Mouse (Mus musculus) frontal cortex, adult 2 months (tissue): Measurements from ENCODE around the gene Sh3d21. TPM values are rescaled to one million over a fixed set of nuclear protein-coding genes. Genes with fewer than 3 reads are reported as not detected.

Experiments
- DNase-seq, 2 experiments: peaks; one replicate each; pipeline ENCODE4 v3.0.0; 2022; ENCODE audit warnings: low spot score in 1 of 2; ENCODE audit errors: extremely low spot score in 1 of 2
- polyA plus RNA-seq: library from polyadenylated mRNA; depleted of rRNA; stranded (reverse); fragments of >200 nt; gene quantifications from 2 replicates; pipeline ENCODE4 v1.2.3, GENCODE M21; 2012

Gene Sh3d21
- polyA plus RNA-seq, 1 experiment, result 1.0 TPM

DNA sequence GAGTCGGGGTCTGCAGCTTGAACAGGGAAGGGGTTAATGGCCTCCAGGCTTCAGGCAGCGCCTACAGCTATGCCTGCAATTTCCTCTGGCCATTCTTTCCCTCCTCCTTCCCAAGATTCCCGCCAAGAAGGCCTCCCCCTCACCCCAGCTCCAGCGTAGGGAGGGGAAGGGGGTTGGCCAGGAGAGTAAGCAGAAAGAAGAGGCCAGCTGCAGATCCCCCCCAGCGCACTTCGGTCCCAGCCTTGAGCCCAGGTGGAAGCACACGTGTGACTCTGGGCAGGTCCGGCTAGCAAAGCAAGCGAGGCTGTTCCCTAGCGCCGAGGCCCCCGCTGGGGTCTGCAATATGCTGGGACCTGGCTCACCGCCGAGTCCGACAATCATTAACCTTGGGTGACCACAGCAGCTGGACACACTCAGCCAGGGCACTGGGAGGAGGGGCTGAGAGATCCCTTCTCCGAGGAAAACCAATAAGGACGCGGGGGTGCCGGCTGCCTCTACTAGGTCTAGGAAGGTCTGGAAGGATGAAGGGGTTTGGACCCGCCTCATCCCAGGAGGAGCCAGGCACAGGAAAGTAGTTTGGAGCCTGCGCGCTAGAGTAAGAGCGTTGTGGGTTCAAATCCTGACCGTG lies 15.6 kb downstream of the Sh3d21 start, which contains the start of gene Eva1b:
Gene Eva1b (plus strand): TSS at position 212 of the 628 bp plus-strand sequence.
- DNase-seq, result no peak

DNA sequence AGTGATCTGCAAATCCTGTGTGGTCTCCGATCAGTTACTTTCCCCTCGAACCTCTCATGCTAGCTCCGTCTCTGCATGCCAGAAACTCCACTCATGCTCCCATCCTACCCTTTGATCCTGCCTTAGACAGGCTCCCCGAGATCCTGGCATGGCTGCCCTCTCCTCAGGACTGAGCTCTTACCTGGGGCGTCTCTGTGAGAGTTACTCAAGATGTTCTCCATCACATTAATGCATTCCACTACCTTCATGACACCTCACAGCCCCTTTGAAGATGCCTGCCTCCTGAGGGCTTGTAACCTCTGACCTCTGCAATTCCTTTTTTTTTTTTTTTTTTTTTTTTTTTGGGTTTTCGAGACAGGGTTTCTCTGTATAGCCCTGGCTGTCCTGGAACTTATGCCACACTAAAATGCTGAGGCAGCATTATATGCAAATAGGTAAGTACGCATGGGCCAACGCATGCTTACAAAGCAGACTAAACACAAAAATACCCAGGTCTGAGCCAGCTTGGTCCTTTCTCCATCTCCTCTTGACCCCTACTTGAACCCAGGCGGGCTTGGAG lies 16.2 kb downstream of the Sh3d21 start:
- DNase-seq, result no peak

DNA sequence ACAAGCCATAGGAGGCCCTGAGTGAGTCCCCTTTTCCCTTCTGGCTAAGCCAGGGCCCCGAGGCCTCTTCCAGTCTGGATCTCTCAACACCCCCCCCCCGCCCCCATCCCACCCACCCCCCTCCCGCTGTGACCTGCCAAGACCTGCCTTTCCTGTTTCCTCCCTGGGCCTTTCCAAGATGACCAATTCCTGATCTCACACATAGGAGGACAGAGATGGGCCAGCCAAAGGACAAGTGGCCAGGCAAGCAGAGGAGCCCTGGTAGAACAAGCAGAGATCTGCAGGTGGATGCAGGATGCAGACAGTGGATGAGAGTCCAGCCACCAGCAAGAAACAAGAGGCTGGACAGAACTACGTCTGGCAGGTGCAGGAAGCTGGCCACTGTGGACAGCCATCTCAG lies 17.9 kb downstream of the Sh3d21 start:
- DNase-seq, result no peak

DNA sequence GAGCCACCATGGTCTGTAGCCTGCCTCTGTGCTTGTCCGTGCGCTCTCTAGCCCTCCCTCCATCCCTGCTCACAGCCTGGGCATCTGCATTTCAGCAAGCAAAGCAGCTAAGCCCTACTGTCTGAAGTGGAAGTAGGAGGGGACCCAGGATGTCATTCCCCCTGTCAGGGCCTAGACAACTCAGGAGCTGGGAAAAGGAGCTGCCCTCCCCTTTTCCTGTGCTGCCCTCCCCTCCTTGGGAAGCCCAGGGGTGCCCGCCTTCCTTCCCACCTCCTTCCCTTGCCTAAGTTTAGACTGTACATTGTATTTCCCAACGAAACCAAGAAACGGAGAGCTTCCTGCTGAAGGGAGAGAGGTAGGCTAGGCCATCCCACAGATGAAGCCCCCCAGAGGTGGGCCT lies 22.3 kb downstream of the Sh3d21 start:
- no peak for DNase-seq

DNA sequence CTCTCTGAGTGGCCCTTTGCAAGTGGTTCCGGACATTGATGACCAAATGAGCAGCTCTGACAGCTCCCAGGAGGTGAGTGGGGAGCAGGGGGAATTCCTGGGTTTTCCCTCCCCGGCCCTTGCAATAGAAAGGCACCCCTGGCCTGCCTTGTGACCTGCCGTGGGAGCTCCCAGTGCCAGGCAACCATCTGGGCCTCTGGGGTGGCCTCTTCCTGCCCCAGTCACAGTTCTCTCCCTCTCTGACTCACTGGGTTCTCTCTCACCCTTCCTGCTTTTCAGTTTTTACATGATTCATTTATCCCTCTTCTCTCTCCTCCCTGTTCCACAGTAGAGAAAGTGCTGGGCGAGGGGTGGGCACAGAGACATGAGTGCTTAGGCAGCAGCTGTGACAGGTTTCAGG lies 25.5 kb downstream of the Sh3d21 start:
- no peak for DNase-seq

DNA sequence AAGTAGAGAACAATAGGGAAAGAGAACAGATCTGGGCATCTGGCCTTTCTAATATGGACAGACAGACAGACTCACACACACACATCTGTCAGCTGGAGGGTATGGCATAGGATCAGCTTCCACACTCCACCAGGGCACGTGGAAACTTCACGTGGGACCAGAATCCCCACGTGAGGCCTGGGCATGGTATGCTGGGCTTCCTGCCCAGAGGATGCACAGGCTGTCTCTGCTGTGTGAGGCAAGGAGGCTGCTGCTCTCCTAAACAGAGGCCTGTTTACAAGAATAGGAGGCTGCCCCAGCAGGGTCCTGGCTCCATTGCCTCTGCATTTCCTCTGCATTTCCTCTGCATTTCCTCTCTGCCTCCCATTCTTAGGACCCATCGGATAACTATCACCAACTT lies 28.7 kb downstream of the Sh3d21 start:
- no peak for DNase-seq

DNA sequence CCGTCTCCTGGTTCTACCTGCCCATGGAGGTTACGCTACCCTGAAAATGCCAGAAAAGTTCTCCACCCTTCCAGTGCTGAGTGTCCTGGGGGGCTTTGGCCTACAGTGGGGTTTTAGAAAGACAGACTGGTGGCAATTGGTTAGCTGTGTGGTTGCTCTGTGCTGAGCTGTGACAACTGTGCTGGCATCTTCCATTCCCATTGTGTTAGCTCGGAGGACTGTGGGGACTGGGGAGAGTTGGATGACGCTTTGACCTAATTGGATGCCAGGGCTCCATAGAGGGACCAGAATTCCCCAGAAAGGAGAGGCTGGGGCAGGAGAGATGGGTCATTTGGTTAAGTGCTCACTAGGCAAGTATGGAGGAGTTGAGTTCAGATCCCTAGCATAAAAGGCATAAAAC lies 29.1 kb downstream of the Sh3d21 start:
- DNase-seq, result no peak

DNA sequence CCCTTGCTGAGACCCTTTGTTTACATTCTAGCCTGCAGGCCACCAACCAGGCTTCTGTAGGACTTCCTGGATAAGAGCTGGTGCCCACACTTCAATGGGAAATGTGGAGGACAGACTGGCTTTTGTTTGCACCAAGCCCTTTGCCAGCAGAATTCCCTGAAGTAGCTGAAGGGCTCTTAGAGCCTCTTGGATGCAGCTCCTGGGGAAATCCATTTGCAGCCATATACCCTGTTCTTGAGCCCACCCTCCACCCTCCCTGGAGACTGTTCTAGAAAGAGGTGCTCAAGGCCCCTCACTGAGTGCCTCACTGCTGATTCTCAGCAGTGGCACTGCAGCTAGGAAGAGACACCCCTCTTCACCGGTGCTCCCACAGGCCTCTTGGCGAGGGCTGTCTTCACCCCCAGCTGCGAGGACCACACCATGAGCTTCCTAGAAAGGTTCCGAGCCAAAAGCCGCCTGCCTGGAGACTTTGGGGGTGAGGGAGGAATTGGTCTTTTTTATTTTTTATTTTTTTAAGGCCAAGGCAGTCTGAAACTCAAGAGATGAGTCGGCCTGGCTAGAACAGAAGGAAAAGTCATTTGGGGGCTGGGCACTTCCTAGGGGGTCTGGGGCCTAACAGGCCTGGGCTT lies 30.5 kb downstream of the Sh3d21 start:
- DNase-seq, result no peak

DNA sequence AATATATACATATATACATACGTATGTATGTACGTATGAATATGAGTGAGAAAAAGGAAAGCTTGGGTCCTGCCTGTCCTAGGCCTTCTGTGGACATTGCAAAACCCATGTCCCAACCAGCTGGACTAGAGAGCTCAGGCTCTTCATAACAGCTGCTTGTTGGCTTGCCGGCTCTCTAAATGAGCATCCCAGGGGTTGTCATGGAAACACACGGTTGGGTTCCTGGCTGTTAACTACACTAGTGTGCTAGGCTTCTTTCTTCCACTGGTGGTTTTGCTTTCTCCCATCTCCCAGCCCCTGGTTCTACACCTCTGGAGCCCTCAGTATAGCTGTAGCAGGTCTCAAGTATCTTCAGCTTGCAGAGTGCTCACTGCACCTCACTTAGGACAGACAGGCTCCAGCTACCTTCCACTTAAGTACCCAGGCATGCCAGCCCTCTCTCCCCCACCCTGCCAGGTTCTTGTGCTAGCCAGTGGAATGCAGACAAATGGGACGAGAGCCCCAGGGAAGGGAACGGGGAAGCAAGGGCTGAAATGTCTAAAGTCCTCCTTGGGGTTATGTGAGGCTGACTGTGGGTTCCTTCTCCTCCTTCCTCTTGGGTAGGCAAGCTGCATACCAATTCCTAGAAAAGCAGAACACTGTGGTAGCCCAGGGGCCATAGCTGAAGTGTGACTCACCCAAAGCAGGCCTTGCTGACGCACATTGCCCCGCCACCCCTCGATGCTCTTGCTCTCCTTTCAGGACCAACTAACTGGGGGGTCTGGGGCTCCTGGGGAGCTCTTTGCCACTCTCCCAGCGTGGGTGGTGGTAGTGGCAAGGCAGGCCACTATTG lies 31.8 kb downstream of the Sh3d21 start:
- DNase-seq, result peak; percentile 45 to 66

DNA sequence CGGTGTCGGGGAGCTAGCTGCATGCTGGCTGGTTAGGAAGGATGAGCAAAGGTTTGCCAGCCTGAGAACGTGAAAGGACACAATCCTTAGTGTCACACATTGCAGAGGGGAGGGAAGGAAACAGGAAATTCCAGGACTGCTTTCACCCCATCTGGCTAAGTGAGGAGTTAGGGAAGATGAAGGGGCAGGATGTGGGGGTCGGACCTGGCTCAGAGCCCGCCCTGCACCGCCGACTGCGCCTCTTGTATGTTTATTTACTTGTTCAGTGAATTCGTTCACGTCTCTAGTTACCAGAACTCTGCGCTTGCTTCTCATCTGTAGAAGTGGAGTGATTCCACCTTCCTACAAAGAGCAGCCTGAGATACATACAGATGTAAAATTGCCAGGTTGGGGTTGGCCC lies 32.8 kb downstream of the Sh3d21 start:
- DNase-seq, result no peak

DNA sequence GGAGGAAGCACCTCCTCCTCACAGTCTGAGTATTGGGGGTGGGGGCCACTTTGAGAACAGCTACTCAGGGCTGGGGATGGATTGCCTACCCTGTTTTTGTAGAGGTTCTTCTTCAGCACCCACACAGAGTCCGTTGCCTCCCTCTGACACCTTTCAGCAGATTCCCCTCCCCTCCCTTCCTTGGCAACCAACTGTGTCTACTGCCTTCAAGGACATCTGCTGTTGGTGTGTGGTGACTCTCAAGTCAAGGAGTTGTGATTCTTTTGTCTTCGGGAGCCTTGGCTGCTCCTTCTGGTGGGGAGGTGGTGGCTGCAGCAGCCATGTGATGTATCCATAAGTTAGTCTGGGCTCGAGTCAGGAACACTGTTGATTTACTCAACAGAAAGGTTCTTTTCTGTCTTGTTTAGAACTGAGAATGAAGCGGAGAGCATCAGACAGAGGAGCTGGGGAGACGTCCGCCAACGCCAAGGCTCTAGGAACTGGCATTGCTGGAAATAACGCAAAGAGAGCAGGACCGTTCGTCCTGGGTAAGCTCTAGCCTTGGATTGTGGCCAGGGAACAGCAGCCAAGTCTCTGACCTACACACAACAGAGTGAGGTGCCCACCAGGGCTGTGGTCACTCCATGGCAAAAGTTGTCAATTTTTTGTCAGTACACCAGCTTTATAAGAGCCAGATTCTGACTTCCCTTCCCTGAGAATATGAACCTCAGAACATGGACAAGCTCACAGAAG lies 39.8 kb downstream of the Sh3d21 start:
- peak; percentile 61 to 66 for DNase-seq

DNA sequence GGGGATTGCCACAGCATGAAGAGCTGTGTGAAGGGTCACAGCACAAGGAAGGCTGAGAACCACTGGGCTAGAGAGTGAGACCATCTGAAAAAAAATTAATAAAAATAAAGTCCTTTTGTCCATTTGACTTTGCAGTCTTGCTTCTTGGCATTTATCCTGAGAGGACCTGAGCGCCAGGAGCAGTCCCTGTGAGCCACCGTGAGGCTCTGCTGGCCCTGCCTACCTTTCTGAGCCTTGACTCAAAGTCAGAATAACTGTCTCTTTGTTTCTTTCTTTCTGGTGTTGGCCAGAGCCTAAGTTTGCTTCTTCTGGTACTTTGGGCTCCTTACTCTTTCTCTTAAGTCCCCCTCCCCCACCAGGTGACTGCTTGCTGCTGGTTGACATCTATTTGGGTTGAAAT lies 42.8 kb downstream of the Sh3d21 start:
- no peak for DNase-seq

DNA sequence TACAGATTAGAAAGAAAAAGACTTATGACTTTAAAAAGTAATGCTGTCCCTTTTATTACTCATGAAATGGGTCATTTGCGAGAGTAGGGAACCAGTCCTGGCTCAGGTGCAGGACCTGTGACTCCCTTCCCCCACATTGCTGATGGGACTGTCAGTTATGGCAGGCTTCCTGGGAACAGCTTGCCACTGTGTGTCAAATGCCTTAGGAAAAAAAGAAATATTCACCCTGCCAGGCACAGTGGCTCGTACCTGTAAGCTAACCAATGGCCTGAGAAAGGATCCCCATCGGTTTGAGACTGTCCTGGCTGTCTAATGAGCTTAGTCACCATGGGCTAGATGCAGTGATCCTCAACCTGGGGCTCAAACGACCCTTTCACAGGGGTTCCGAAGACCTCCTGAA lies 43.2 kb downstream of the Sh3d21 start:
- DNase-seq, result no peak

DNA sequence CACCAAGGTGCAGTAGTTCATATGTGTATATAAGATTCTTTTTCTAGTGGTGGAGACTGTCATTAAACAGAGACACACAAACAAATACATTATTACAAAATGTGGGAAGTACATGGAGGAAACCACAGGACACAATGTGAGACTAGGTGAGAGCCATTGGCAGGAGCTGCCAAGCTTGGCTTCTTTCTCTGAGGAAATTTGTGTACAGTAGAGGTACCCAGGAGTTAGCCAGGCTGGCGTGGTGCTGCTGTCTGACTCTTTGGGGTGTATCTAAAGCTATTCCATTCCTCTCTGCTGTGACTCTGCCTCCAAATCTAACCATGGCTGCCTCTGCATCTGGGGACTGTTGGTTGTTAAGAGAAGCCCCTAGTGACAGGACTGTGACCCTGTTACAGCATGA lies 44.2 kb downstream of the Sh3d21 start:
- no peak for DNase-seq

DNA sequence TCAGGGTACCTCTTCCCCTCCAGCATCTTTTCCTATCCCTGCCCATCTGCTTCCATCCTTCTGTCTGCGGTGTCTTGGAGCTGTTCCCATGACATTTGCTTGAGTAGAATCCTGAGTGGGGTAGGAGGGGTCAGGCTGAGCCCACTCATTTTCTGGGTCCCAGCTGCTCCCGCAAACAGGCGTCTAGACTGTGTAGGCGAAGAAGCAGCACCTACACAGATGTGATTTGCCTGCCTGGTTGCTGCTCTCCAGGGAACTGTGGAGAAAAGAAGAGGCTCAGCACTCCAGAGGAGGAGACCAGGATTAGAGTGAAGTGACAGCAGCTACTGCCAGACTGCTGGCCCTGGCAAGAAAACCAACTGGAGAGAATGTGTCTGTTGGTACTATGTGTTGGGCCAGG lies 44.6 kb downstream of the Sh3d21 start:
- DNase-seq, result peak; percentile 78 to 87

DNA sequence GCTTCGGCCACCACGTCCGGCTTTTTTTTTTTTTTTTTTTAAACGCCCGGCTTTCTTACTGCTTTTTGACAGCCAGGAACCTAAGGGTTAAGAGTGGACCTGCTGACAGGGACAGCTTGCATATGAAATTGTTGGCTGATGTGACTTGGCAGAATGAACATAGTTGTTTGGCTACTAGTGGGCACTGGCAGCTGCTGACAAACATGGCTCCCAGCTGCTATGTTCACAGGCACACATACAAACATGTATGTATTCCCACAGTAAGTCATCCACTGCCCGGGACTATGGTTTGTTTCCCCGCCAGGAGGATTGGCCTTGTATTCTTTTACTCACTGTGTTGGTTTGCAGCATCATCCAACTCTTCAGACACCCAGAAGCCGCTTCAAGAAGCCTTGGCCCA lies 46.2 kb downstream of the Sh3d21 start:
- DNase-seq, result no peak

DNA sequence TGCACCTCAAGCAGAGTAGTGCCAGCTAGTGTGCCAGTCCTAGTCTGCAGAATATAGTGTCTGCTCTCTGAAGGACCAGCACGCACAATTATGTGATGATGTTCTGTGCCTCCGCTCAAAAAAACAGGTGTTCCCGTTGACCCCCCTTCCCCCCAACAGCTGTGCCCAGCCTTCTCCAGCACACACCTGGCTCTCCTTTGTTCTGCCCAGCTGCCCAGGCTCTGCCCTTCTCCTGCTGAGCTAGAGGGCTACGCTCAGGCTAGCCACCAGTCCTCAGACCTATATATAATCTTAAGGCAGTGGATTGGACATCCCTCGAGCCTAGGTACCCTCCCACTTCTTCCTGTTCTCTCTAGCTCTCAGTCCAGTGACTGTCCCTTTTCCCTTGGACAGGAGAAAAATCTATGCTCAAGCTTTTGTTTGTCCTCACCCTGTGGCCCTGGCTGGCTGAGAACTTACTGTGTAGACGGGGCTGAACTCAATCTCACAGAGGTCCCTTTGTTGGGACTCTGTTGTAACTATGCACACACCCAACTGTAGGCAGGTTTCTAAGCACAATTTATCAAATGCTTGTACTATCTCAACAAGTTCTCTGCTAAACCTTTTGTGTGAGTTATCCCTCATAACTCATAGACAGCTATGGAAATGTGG lies 47.3 kb downstream of the Sh3d21 start:
- DNase-seq, result no peak

DNA sequence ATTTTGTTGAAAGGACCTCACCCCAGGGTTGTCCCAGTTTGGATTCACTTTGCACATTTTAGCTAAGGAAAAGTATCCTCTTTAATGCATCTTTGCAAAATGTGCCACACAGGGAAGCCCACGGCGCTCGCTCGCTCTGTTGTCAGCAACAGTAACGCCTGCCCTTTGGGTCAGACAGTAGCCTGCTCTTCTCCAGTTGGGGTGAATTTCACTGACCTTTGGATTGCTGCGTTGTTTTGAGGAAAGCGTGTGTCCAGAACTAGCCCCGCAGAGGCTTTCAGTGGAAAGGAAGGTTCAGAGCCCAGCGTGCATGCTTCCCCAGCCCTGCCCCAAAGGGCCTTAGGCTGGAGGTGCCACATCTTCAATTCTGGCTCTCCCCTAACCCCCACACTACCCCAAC lies 47.9 kb downstream of the Sh3d21 start:
- no peak for DNase-seq

DNA sequence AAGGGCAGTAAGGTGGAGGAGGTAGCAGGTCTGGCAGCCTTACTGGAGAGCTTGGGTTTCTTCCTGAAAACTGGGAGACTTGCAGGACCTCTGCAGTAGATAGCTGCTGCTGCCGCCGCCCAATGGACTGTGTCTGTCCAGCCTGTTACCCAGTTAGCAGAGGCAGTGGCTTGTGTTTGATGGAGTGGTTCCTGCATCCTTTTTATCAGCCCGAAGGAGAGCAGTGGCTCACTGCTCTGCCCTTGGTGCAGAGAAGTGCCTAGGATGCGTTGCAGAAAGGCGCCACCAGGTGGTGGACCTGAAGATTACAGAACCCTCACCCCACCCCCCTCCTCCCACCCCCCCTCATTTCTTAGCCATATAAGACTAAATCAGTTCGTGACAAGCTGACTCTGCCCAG lies 49.3 kb downstream of the Sh3d21 start:
- DNase-seq, result peak in 1 of 2 experiments; percentile 52

DNA sequence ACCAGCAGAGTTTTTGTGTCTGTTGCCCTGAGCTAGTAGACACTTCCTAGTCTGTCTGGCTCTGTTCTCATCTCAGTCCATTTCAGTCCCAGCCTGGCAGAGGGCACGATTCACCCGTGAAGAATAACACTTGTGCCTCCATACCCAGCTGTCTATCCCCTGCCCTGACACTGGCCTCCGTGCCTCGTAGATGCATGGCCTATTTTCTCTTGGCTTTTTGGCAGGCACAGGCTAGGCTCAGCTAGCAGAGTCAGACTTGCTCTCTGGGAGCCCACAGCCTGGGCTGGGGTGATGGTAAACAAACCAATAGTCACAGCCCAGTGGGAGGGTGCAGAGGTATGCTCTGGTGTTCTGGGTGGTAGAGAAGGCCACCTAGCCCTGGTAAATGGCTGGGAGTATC lies 50.0 kb downstream of the Sh3d21 start:
- DNase-seq, result no peak
